Mouse (Mus musculus): ENCODE results near the gene Arfip1.

Arfip1 gene

DNA sequence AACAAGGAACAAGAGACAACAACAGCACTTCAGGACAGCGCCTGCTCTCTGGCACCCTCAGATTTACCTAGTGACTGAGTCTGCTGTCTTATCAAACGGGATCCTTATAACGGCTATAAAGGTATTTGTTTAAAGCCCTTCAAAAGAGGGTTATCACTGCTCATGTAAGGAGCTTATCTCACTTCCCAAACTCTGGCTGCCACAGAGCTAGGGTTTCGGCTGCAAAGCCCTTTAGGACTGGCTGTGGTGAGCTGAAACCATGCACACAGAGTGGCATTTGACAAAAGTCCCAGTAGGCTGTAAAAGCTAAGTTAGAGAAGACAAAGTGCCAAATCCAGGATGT is 114.3 kb downstream of the Arfip1 start:
- in situ Hi-C loops (cut with MboI; ENCODE audit: unreplicated experiment in 2 of 2) = no loop called here

GRCm38 (mm10) chr3:84467419-84468110 is 114.9 kb downstream of the Arfip1 start:
- in situ Hi-C loops (cut with MboI; ENCODE audit: unreplicated experiment in 2 of 2) = no loop called here

- in situ Hi-C loops (cut with MboI; ENCODE audit: unreplicated experiment in 2 of 2) = no loop called here
Measured at GRCm38 (mm10) chr3:84465822-84466500, 116.5 kb downstream of the Arfip1 start.

DNA sequence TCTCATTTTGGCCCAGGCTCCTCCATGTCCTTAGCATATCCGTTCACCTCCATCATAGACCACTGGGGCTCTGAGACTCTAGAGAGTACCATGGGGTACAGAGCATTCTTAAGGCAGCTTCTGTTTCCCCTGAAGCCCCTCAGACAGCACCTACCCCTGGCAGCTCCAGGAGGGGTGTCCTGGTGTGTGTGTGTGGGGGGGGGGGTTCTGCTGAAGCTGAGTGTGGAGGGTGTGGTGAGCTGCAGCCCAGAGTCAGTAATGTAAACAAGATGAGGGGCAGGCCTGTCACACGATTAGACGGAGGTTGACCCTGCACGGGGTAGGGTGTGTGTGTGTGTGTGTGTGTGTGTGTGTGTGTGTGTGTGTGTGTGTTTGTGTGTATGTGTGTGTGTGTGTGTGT is 120.7 kb downstream of the Arfip1 start:
- in situ Hi-C loops (cut with MboI; ENCODE audit: unreplicated experiment in 2 of 2) = no loop called here

DNA sequence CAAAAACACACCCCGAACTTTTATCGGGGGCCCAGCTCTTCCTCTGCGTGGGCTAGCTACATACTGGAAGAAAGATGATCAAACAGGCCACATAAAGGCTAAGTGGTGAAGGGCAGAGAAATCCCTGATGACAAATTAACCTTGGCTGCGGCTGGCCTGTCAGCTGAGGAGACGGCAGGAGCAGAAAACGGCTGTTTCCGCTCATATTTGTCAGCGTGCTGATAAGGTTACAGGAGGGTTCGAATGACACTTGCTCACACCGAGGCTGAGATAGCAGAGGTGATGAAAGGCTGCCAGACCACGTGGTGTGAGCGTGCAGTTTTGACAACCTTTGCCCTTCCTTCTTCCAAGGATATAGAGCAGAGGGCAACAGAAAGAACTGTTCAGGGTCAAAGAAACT is 121.5 kb downstream of the Arfip1 start:
- in situ Hi-C loops (cut with MboI; ENCODE audit: unreplicated experiment in 2 of 2) = no loop called here

GRCm38 (mm10) chr3:84460499-84460898 is 121.9 kb downstream of the Arfip1 start:
- in situ Hi-C loops (cut with MboI; ENCODE audit: unreplicated experiment in 2 of 2) = no loop called here

- in situ Hi-C loops (cut with MboI; ENCODE audit: unreplicated experiment in 2 of 2) = no loop called here
Measured at GRCm38 (mm10) chr3:84455733-84456417, 126.5 kb downstream of the Arfip1 start.

GRCm38 (mm10) chr3:84450651-84451050 is 131.8 kb downstream of the Arfip1 start:
- in situ Hi-C loops (cut with MboI; ENCODE audit: unreplicated experiment in 2 of 2) = no loop called here

DNA sequence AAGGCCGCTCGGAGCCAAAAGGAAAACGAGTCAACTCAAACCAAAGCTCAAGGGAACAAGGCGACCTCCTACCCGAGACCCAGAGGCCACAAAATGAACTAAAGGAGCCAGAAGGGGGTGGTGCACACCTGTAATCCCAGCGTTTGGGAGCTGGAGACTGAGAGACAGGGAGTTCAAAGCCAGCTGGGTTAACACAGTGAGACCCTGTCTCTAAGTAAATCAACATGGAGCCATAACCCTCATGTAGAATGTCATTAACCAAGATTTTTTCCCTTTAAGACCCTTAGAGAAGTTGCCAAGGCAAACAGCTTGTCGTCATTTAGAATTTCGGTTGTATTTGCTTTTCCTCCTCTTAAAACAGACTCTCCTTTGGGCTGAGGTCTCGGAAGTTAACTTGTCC is 133.4 kb downstream of the Arfip1 start:
- in situ Hi-C loops (cut with MboI; ENCODE audit: unreplicated experiment in 2 of 2) = no loop called here

DNA sequence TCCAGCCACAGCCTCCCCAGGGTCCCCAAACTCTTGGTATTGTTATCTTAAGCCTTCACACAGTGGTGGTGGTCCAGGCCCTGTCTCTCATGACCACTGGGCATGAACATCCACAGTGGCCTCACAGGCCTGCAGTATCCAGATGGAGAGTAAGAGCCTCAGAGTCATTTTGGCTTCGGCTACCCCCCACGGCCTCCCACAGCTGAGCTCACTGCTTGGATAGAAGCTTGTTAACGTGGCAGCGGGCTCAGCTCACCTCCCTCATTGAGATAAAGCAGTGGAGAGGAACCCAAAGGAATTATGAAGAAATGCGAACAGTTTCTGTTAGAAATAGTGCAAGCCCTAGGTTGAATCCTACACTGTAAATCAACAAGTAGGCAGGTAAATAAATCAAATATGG is 134.6 kb downstream of the Arfip1 start:
- in situ Hi-C loops (cut with MboI; ENCODE audit: unreplicated experiment in 2 of 2) = no loop called here
